Mouse (Mus musculus): ENCODE measurements at regions not wholly inside any gene's neighbourhood (a gene's known extent, or its start where the extent isn't known, plus 50 kb on each side); places are given as distances from the start of the nearest gene placed in this dataset.
"Not testable (repeated sequence)": the region's sequence is repeated elsewhere in the genome, so short reads cannot be mapped to it uniquely, and the experiment has no call there.

- DNase-seq = no peak
Observed at GRCm38 (mm10) chr6:70160442-70160841, 631.6 kb downstream of the Rpia start.

- not testable (repeated sequence) for DNase-seq
Observed at GRCm38 (mm10) chr6:70155771-70156170, 636.3 kb downstream of the Rpia start.

GRCm38 (mm10) chr6:70151098-70151838 lies 640.8 kb downstream of the Rpia start:
- not testable (repeated sequence) for DNase-seq

- DNase-seq = no peak
Observed at GRCm38 (mm10) chr6:70146986-70147385, 645.0 kb downstream of the Rpia start.

- DNase-seq = not testable (repeated sequence)
Observed at GRCm38 (mm10) chr6:70143341-70143740, 648.7 kb downstream of the Rpia start.

GRCm38 (mm10) chr6:70116811-70117210 lies 675.2 kb downstream of the Rpia start:
- DNase-seq = peak; percentile 1

GRCm38 (mm10) chr6:70111892-70112291 lies 680.1 kb downstream of the Rpia start:
- DNase-seq = no peak

GRCm38 (mm10) chr6:70109412-70109811 lies 682.6 kb downstream of the Rpia start:
- not testable (repeated sequence) for DNase-seq

- DNase-seq = no peak
Observed at GRCm38 (mm10) chr6:70103781-70104180, 688.3 kb downstream of the Rpia start.

- not testable (repeated sequence) for DNase-seq
Observed at GRCm38 (mm10) chr6:70103174-70103573, 688.9 kb downstream of the Rpia start.

- DNase-seq = no peak
Observed at GRCm38 (mm10) chr6:70088041-70088440, 704.0 kb downstream of the Rpia start.

GRCm38 (mm10) chr6:70073841-70074240 lies 718.2 kb downstream of the Rpia start:
- DNase-seq = no peak

- DNase-seq = no peak
Observed at GRCm38 (mm10) chr6:70072007-70072406, 720.0 kb downstream of the Rpia start.

- no peak for DNase-seq
Observed at GRCm38 (mm10) chr6:70067716-70068415, 724.2 kb downstream of the Rpia start.

GRCm38 (mm10) chr6:70059028-70059427 lies 733.0 kb downstream of the Rpia start:
- DNase-seq = no peak

GRCm38 (mm10) chr6:70058374-70058773 lies 733.7 kb downstream of the Rpia start:
- no peak for DNase-seq

GRCm38 (mm10) chr6:70040894-70041293 lies 751.1 kb downstream of the Rpia start:
- DNase-seq = no peak

- no peak for DNase-seq
Observed at GRCm38 (mm10) chr6:70033674-70034073, 758.4 kb downstream of the Rpia start.

- DNase-seq = no peak
Observed at GRCm38 (mm10) chr6:70011555-70011954, 780.5 kb downstream of the Rpia start.
